Mouse (Mus musculus): ENCODE results near the gene 1700023F06Rik.
A peak's percentile ranks its signal among the peaks of the same experiment; 100 is the strongest.

- TF ChIP-seq CTCF (IDR thresholded peaks at IDR 0.05), result peak; percentile 99
- no peak for TF ChIP-seq EP300 (IDR thresholded peaks at IDR 0.05)
Measured at GRCm38 (mm10) chr11:103168690-103169390, 39.5 kb downstream of the 1700023F06Rik start.

Data from lung, postnatal 0 days (tissue).